Mouse (Mus musculus): ENCODE data around the gene Atp6ap1l.

DNA sequence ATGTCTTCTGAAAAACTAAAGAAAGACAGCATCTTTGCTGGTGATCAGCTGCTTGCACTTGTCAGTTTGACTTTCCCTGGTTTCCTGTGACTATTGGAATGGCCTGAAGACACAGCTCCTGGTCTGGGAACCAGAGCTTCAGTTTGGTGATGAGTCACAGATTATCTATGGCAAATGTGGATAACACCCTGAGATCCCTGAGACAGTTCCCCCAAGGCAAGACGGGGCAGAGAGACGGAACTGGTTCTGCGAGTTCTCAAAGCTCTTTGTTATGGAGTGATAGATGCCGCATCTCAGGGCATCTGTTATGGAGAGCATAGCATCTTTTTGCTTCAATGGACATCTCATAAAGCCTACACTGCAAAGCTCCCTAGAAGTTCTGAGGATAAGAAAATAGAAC lies 33.6 kb downstream of the Atp6ap1l start:
- no peak for TF ChIP-seq CTCF (IDR thresholded peaks at IDR 0.05; ENCODE audit: borderline replicate concordance, insufficient read depth, low read length)
- TF ChIP-seq POLR2A (IDR thresholded peaks at IDR 0.05; ENCODE audit: low read depth, low read length), result no peak

Measured in embryonic fibroblast, embryonic 13.5 days (primary cell).